Mouse (Mus musculus) megakaryocyte, embryonic 14.5 days (primary cell): ENCODE data around the gene Dlx1.

Source experiments
- FLI1 ChIP-seq: IDR thresholded peaks from 2 replicates; pipeline ENCODE4 v1.6.1; 2012; ENCODE audit warnings: low read length, inconsistent platforms, mixed read lengths
- GATA1 ChIP-seq: IDR thresholded peaks from 3 replicates; pipeline ENCODE4 v1.6.1; 2012; ENCODE audit warnings: mixed read lengths, low read length, inconsistent platforms, borderline replicate concordance

- TF ChIP-seq GATA1 = no peak
- TF ChIP-seq FLI1 = no peak
These were observed 53.6 kb downstream of the Dlx1 start for GRCm38 (mm10) chr2:71581488-71581887.
